Mouse (Mus musculus): Measurements from ENCODE around the gene Obox3.
"Not testable (repeated sequence)": the region's sequence is repeated elsewhere in the genome, so short reads cannot be mapped to it uniquely, and the experiment has no call there.

Gene Obox3

GRCm38 (mm10) chr7:15639802-15640201 lies at the start of gene Obox3:
Gene Obox3, minus strand, starts transcription at chr7:15639902.
- DNase-seq (ENCODE audit: low spot score in 2 of 2) = not testable (repeated sequence)

DNA sequence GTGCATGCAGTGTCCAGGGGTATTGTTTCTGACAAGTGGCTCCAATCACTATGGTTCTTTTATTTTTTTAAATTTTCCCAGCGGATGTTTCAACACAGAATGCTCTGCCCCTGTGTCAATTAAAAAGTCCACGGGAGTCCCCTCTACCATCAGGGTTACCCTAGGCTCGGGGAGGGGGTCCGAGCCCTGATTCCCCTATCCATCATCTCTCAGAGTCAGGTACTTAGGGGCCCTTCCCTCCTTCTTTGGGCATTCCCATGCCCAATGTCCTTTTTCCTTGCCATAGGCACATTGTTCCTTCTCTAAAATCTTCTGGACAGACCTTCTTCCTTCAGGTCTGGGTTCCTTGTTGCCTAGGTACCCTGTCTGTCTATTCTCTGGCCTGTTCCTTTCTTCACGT lies 130.3 kb downstream of the Obox3 start:
- DNase-seq (ENCODE audit: low spot score in 2 of 2) = not testable (repeated sequence)

Measured in frontal cortex, postnatal 14 days (tissue).